Mouse (Mus musculus): ENCODE data around the gene Zbtb4.

Gene Zbtb4

DNA sequence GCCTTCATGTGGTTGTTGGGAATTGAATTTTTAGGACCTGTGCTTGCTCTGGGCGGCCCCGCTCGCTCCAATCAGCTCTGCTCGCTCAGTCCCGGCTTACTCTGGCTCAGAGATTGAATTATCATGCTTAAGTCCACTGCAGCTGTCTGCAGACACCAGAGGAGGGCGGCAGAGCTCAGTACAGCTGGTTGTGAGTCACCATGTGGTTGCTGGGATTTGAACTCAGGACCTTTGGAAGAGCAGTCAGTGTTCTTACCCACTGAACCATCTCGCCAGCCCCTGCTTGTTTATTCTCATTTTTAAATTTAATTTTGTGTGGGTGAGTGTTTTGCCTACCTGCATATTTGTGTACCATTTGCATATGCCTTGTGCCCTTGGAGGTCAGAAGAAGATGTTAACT is 2.2 kb upstream of the Zbtb4 start:
- DNase-seq (ENCODE audit: low read depth, low spot score) = no peak

DNA sequence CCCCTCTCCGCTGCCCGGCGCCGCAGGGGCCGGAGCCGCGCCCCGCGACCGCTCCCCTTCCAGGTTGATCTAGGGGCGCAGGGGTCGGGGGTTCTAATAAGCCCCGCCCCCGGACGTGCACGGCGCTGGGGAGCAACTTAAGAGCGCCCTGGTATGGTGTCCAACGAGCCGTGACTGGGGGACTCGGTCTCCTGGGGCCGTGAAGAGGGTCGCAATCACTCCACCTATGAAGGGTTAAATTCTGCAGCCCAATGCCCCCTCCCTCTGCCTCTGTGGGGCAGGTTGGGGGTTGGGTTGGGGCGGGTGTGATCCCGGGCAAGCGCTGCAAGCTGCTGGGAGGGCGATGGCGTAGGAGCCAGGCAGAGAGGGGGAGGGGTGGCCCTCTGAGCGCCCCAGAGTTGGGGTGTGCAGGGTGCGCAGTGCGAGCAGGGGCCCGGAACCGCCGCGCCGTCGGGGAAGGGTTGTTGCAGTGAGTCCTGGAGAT is 456 bp downstream of the Zbtb4 start:
- DNase-seq (ENCODE audit: low read depth, low spot score) = peak; percentile 86

DNA sequence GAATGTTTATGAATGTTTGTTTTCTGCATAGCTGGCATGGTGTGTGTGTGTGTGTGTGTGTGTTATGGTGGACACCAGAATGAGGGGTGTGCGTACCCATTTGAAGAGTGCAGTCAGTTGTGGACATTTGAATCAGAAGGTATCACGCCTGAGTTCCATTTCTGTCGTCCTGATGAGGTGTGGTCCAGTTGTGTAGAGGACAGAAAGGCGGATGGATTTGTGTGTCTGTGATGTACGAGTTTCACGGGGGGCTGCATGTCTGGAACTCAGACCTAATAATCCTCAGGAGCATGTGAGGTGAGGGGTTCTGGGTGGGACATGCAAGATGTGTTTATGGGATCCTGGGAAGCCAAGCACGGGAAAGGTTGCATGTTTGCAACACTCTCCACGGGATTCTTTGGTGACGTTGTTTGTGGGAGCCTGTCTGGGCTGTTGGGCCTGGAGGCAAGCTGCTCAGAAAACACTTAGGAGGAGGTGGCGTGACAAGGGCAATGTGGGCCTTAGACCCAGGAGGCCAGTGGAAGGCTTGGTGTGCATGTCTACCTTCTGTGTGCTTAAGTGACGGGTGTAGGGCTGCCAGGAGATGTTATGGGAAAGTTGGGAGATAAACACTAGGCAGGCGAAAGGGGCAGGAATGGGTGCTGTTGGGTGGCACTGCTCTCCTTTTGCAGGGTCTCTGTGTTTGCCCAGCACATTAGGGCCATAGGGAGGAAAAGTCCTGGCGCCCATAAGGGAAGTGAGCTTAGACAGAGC is 1.3 kb downstream of the Zbtb4 start:
- peak; percentile 48 for DNase-seq (ENCODE audit: low read depth, low spot score)

DNA sequence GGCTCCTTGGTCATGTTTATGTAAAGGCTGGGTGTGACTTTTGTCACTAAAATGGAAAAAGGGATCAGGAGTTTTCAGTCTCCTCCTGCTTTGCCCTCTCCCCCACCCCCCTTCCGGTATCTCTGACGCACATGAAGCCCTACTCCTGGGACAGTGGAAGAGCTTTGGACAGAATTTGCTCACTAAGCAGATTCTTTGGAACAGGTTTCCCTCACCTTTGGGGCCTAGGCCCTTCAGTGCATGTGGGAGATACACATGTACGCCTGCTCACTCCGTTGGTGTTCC is 1.9 kb downstream of the Zbtb4 start:
- peak; percentile 38 for DNase-seq (ENCODE audit: low read depth, low spot score)

DNA sequence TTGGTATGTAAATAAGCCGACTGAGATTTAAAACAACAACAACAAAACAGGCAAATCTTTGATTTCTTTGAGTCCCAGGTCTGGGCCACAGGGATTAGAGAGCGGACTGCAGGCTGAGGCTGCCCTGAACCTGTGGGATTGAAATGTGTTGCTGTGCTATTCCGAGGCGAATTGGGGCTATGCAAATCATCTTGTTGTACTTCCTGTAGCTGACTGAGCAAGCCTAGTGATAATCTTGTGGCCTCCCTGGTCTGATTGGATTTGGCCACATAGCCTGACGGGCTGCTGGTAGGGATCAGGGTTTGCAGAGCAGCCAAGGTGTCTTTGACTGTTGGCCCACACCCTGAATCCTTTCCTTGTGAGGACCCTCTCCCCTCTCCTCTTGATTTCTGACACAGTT is 9.2 kb downstream of the Zbtb4 start:
- no peak for DNase-seq (ENCODE audit: low read depth, low spot score)

DNA sequence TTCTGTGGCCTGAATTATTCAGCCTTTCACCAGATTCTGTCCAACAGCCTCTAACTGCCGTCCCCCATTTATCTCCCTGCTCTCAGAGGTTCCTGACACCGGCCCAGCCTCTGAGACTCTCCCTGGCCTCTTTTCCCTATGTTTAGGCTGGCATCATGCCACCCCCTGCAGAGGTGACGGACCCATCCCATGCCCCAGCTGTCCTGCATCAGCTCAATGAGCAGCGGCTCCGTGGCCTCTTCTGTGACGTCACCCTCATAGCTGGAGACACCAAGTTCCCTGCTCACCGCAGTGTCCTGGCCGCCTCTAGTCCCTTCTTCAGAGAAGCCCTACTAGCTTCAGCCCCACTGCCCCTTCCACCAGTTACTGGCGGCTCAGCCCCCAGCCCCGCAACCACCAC is 10.0 kb downstream of the Zbtb4 start:
- DNase-seq (ENCODE audit: low read depth, low spot score) = no peak

DNA sequence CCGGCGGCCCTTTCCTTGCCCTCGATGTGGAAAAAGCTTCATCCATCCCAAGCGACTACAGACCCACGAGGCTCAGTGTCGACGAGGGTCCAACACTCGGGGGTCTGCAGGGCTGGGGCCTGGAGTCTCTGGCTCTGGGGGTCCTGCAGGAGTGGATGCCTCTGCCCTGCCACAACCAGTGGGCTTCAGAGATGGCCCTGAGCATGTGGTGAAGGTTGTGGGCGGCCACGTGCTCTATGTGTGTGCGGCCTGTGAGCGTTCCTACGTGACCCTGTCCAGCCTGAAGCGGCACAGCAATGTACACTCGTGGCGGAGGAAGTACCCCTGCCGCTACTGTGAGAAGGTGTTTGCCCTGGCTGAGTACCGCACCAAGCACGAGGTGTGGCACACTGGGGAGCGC is 10.8 kb downstream of the Zbtb4 start:
- DNase-seq (ENCODE audit: low read depth, low spot score) = no peak

DNA sequence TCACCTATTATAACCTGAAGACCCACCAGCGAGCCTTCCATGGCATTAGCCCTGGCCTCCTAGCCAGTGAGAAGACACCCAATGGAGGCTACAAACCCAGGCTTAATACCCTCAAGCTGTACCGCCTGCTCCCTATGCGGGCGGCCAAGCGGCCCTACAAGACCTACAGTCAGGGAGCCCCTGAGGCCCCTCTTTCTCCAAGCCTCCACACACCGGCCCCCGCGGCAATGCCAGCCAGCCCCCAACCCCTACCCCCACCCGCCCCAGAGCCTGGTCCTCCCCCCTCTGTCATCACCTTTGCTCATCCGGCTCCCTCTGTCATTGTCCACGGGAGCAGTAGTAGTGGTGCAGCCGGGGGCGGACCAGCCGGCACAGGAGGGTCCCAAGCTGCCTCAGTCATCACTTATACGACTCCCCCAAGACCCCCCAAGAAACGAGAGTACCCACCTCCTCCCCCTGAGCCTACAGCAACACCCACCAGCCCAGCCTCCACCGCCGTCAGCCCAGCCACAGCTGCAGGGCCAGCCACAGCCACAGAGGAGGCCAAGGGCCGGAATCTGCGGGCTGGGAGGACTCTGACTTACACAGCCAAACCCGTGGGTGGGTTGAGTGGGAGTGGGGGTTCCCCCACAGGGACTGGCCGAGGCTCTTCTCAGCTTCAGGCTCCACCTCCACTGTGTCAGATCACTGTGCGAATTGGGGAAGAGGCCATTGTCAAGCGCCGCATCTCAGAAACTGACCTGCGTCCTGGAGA is 12.0 kb downstream of the Zbtb4 start:
- DNase-seq (ENCODE audit: low read depth, low spot score) = no peak

DNA sequence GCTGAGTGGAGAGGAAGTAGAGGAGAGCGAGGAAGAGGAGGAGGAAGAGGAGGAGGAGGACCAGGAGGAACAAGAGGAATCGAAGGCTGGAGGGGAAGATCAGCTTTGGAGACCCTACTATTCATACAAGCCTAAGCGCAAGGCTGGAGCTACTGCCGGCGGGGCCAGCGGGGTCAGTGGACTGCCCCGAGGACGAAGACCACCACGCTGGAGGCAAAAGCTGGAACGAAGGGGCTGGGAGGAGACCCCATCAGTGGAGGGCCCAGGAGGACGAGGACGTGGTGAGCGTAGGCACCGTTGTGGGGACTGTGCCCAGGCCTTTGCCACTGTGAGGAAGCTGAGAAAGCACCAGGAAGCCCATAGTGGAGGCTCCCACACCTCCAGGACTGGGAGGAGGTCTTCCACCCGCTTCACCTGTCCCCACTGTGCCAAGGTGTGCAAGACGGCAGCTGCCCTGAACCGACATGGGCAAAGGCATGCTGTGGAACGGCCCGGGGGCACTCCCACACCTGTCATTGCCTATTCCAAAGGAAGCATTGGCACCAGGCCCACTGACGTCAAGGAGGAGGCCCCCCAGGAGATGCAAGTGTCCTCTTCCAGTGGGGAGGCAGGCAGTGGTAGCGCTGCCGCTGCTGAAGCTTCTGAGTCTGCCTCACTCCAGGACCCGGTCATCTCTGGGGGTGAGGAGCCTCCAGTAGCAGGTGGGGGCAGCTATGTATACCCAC is 12.7 kb downstream of the Zbtb4 start:
- DNase-seq (ENCODE audit: low read depth, low spot score) = peak; percentile 42

DNA sequence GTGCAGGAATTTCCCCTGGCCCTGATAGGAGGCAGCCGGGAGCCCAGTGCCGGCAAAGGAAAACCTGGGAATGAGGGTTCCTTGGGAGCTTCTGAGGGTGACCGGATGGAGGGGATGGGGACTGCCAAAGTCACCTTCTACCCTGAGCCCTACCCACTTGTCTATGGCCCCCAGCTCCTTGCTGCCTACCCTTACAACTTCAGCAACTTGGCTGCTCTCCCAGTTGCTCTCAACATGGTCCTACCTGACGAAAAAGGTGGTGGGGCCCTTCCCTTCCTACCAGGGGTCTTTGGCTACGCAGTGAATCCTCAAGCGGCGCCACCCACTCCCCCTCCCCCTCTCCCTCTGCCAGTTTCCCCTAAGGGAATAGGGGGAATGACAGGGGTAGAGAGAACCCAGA is 13.3 kb downstream of the Zbtb4 start:
- DNase-seq (ENCODE audit: low read depth, low spot score) = no peak

DNA sequence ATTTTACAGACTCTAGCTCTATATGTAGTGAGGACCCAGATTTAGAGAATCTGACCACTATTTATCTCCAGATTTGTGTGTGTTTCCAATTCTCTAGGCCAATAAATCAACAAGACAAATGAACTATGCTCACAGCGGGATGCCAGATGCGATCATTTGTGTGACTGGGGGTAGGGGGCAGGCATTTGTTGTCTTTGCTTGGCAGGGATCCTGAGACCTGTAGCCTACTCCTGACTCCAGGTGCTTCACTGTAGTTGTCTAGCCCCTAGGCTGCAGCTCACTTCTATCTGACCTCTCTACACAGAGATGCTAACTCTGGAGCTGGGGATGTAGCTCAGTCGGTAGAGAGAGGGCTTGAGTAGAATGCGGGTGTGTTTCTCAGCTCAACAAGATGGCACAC is 16.1 kb downstream of the Zbtb4 start:
- no peak for DNase-seq (ENCODE audit: low read depth, low spot score)

DNA sequence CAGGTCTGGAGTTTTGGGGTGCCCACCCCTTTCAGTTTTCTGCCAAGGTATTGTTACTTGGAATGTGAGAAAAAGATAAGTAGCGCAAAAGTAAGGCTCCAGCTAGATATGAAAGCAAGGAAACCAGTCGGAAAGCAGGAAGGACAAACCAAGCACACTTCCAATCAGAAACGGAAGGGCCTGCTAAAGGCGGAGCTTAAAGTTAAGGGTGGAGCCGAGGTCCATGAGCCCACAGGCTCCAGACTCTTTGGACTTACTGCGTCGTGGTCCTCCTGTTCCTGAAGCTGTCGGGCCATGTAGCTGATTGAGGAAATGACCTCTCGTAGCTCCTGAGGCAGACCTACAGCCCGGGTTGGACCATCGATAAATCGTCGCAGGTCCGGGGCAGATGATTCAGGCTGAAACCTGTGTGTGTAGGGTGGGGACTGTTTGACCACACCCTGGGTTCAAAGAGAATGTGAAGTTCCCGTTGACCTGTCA is 19.1 kb downstream of the Zbtb4 start:
- no peak for DNase-seq (ENCODE audit: low read depth, low spot score)

DNA sequence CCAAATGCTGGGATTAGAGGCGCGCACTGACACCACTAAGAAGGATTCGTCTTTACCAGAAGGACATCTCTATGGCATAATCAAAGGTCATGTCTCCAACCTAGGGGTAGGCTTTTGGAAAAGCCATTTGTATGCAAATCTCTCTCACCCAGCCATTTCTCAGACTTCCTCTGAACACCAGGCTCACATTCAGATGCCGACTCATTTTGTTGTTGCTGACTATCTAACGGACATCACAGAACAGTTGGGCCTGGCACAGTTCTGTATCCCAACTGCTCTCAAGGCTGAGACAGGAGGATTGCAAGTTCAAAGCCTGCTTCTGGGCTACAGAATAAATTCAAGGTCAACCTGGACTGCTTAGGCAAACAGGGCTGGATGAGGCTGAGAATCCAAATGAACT is 21.6 kb downstream of the Zbtb4 start:
- no peak for DNase-seq (ENCODE audit: low read depth, low spot score)

DNA sequence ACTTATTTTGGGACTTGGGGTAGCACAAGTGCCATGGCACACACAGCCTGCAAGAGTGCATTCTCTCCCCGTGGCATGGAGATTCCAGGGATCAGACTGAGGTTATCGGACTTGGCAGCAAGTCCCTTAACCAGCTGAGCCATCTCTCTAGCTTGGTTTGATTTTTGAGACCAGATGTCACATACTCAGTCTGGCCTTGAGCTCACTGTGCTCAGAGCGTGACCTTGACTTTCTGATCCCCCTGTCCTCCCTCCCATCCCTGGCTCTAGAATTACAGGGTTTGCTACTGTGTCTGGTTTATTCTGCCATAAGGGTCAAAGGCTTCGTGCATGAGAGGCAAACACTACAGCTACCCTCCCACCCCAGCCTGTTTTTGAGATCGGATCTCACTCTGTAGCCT is 23.7 kb downstream of the Zbtb4 start:
- DNase-seq (ENCODE audit: low read depth, low spot score) = no peak

DNA sequence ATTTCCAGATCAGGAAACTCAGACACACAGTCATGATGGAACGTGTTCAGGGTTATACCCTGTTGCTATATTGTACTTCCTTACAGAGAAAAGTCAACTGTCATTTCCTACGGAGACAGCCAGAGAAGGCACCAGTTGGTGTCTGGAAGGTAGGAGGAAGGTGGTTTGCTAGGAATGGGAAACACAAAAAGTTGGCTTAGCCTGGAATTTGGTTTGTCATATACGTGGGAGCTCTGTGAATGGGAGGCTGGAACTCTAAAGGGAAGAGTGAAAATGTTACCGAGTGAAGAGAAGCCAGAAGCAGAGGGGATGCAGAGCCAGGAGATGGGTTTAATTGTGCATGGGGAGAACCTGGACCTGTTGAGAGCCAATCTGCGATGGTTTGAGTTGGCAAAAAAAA is 25.7 kb downstream of the Zbtb4 start:
- peak; percentile 73 for DNase-seq (ENCODE audit: low read depth, low spot score)

DNA sequence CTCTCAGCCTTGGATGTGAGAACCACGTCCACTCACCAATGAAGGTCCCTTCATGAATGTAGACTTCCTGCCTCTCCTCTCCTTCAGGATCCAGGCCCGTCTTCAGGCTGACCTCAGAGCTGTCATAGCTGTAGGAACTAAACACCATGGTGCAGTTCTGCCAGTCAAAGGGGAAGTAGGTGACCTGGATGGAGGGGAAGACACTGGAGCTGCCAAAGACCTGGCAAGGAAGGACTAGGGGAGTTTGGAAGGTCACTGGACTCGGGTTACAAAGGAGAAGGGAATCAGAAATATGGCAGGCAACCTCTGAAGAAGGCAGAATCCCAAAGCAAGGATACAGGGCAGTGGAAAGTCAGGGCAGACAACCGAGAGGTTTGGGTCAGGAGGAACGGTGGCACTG is 27.7 kb downstream of the Zbtb4 start:
- DNase-seq (ENCODE audit: low read depth, low spot score) = no peak

DNA sequence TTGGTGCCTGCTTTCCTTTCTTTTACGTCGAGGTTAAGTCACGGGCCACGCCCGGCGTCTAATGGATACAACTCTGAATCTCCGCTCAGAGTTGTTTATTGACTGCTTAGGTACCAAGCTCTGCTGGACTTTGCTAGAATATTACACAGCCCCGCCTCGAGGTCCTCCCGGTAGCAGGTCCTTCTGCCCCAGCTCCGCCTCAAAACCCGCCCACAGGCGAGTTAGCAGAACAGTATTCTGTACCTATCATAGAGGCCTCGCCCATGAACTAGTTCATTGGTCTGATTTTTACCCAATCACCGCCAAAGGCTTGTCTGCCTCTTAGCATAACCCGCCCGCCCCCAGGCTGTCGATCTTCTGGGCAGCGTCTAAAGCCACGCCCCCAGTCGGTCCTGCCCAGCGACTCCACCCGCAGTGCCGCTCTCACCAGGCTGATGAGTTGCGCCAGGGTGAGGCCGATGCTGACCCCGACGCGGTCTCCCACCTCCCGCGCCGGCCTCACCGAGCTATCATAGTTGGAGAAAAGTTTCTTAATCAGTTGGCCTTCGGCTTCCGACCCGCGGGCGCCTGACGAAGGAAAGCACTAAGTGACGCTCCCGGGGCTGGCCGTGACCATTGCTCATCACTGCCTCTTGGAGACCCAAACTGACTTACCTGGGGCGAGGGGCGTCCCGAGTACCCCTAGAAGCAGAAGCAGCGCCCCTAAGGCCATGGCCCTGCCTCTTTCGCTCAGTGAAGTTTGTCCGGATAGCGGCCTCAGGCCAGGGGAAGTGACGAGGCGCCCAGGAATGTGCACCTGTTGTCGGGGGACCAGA is 29.7 kb downstream of the Zbtb4 start, which contains the start of gene Chrnb1:
Chrnb1 (minus strand) TSS at position 776 of the 815 bp plus-strand sequence.
- DNase-seq (ENCODE audit: low read depth, low spot score) = peak; percentile 97

DNA sequence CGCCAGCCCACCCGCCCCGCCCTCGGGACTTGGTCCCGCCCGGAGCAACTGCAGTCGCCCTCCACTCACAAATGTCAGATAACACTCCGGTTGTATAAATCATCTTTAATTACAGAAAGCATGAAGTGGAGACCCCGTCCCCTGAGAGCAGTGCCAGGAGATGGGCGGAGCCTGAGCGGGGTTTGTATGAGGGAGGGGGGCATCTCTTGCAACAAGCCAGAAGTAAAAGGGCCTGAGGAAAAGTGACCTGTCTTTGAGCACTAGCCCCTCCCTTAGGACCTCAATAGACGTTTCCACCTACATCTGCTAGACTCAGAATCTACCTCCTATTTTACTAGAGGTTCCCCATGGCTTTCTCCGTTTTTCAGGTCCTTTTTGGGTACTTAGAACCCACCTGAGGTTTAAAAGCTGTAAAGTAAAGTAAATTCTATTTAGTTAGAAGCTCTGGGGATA is 30.3 kb downstream of the Zbtb4 start:
- DNase-seq (ENCODE audit: low read depth, low spot score) = no peak

DNA sequence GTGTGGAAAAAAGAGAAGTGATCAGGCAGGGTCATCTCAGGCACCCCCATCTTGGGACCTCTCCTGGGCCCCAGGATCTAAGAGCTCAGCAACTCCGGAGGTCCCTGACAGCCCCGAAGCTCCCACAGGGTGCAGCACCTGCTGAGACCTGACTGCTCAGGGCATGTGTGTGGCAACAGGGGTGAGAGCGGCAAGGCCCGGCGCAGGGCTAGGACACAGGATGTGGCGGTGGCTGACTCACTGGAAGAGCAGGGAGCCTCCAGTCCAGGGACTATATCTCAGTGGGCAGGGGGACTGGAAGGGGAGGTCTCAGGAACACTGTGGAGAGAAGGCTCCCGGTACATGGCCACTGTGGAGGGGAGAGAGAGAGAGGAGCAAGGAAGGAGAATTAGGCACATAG is 32.2 kb downstream of the Zbtb4 start:
- DNase-seq (ENCODE audit: low read depth, low spot score) = no peak

DNA sequence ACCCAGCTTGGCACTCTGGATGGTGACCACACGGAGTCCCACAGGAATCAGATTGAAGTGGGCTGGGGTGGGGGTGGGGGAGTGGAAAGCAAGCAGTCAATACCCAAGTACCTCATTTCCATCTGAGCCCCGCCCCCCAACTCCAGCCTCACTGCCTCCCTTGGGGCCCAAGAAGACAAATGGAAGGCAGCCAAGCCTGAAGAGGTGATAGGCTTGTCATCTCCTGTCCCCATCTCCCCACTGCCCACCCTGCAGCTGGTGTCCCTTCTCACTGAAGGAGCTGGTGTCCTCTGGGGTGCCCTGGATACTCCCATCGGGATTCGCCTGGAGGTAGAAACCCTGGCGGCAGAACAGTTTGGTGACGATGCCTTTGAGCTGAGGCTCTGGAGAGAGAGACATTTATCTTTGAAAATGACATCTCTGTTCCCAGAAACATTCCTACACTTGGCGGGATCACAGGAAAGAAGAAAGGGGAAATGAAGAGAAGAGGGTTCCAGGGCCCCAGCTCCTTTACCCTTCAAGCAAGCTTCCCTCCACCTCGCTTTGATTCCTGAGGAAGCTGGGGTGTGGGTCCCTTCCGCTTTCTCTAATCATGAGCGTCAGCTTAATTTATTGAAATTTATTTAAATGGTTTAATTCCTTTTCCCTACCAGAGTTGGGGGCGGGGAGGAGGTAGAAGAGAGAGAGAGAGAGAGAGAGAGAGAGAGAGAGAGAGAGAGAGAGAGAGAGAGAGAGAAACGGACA is 33.9 kb downstream of the Zbtb4 start:
- DNase-seq (ENCODE audit: low read depth, low spot score) = no peak

DNA sequence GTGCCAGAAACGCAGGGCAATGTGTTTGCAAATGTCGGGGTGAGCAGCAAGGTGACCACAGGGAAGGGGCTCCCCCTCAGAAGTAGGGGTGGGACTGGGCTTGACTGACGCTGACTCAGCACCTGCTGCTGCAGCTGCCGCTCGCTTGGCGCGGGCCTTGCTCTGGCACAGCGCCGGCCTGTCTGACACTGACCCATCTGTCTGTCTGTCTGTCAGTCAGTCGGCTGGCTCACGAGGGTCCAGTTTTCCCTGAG is 34.4 kb downstream of the Zbtb4 start:
- DNase-seq (ENCODE audit: low read depth, low spot score) = peak; percentile 48

Measured in brain, adult 2 months (tissue).